Mouse (Mus musculus): ENCODE measurements around the gene Auh.

Gene Auh

GRCm38 (mm10) chr13:52875541-52876325 is 53.7 kb downstream of the Auh start:
- DNase-seq: no peak

DNA sequence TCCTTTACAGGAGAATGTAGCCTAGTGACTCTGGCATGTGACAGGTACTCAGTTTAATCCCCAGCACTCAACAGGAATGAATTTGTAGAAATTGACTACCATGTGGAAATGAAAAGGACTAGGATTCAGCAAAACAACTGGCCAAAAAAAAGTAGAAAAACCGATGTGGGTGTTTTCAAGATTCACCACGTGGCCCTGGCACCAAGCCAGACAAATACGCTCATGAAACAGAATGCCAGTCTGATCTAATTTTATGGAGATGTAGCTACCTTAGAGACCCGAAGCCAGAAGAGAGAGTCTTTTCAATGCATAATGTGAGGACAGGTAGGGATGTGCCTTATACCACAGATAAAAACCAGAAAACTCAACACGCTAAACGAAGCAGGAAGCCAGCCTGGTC is 54.4 kb downstream of the Auh start:
- no peak for DNase-seq

DNA sequence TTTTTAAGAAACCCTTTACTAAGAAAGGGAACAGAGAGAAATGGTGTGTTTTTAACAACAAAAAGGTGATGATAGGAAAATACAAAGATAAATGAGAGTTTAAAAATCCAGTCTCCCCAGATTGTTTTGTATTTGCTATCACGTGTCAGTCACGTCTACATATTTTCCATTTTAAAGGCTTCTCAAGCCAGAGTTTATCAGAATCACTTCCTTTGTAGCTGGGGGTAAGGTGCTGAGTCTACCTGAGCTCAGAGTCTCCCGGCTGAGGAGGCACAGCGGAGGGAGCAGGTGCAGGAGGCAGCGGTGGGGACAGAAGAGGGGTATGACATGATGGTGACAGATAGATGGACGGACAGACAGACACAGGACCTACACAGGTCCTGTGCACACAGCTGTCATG is 55.1 kb downstream of the Auh start:
- no peak for DNase-seq

GRCm38 (mm10) chr13:52873923-52874322 is 55.6 kb downstream of the Auh start:
- DNase-seq: no peak

DNA sequence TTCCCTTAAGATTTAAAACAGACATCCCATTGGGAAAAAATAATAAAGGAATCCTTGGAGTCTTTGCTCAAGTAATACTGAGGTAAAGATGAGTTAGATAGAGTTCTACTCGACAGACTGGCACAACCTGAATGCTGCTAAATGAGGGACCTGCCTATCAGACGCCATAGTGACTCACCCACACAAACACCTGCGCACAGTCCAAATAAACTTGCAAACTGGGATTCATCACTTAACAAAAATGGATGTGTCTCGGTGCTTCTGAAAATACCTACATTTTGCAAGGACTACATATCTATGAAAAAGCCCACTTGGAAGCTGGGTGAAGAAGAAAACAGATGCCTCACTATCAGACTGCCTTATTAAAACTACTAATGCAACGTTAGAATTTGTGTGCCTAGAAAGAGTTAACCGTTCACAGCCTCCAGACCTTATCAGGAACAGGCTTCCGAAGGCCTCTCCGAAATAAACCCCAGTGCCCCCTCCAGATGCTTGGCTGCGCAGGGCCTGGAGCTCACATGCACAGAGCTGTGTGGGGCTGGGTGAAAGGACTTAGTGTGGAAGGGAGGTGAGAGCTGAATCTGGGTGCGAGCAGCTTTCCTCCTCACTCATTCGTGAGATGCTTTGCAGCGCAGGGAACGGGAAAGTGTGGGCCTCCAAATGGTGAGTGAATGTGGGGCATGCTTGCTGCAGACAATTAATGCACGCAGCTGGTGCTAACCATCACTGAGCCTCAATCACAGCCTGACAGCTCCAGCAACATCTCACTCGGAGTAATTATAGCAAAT is 63.3 kb downstream of the Auh start:
- DNase-seq: no peak

GRCm38 (mm10) chr13:52863436-52863835 is 66.0 kb downstream of the Auh start:
- DNase-seq: no peak

GRCm38 (mm10) chr13:52860006-52860685 is 69.3 kb downstream of the Auh start:
- no peak for DNase-seq

GRCm38 (mm10) chr13:52859065-52859820 is 70.2 kb downstream of the Auh start:
- peak; percentile 44 for DNase-seq

GRCm38 (mm10) chr13:52858373-52858772 is 71.1 kb downstream of the Auh start:
- no peak for DNase-seq

GRCm38 (mm10) chr13:52857781-52858180 is 71.7 kb downstream of the Auh start:
- DNase-seq: peak; percentile 58

GRCm38 (mm10) chr13:52853536-52853935 is 75.9 kb downstream of the Auh start:
- DNase-seq: no peak

GRCm38 (mm10) chr13:52851886-52852285 is 77.6 kb downstream of the Auh start:
- DNase-seq: no peak

DNA sequence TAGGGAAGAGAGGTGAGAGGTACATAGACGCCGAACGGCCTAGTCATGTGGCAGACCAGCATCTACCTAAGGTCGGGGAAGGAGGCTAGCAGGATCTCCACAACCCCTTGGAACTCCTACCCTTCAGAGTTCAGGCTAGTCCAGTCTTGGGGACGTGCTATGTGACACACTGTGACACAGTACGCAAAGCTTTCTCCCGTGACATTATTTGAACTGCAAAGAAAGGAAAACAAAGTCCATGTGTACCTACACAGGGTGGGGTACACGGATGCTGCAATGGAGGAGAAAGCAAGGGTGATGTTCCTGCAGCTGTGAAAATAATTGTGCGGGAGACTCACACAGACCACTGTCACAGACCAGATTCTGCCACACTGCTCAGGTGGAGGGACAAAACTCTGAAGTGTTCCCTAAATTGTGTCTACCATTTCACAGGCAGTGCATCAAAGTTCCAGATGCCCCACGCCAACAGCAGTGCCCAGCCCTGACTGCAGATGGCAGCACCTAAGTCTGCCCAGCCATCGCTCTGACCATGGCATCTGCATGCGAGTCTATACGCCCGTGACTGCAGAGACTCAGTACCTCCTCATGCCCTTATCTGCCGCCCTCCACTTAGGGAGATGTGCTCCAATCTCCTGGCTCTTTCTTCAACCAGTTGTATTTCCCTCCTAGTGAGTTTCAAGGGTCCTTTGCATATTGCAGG is 79.3 kb downstream of the Auh start:
- no peak for DNase-seq

- peak; percentile 76 for DNase-seq
Measured at GRCm38 (mm10) chr13:52849394-52849801, 80.1 kb downstream of the Auh start.

DNA sequence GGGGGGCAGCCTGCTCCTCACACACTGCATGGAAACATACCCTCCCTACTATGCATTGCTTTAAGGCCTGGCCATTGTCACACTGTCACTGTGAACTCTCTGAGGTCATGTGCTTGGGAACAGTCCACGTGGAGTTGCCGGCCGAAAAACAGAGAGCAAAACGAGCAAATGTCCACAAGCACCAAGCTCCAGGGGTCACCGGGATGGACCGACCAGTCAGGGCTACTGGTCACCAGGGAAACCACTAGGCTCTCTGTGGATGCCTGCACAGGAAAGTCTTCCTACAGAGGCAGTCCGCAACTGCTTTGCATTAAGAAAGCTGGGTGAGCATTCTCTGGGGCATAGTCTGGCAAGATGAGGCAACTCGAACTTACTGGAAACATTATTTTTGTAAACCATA is 82.0 kb downstream of the Auh start:
- DNase-seq: no peak

DNA sequence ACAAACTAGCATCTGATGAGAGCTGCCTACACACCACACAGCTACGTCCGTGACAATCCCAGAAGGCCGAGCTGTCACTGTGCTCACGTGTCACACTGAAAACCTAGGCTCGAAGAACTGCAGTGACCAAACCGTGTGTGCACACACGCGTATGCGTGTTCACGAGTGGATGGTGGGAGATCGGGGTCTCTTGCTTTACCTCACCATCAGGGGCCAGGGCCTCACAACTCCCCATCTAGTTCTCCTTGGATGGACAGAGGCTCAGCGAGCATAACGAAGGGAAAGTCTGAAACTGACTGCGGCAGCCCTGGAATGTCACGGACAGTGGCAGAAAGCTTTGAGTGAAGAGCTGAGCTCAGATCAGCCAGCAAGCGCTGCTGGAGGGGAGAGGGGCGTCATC is 82.4 kb downstream of the Auh start:
- DNase-seq: no peak

- DNase-seq: no peak
Measured at GRCm38 (mm10) chr13:52845618-52846017, 83.9 kb downstream of the Auh start.

- no peak for DNase-seq
Measured at GRCm38 (mm10) chr13:52843536-52844178, 85.8 kb downstream of the Auh start.

DNA sequence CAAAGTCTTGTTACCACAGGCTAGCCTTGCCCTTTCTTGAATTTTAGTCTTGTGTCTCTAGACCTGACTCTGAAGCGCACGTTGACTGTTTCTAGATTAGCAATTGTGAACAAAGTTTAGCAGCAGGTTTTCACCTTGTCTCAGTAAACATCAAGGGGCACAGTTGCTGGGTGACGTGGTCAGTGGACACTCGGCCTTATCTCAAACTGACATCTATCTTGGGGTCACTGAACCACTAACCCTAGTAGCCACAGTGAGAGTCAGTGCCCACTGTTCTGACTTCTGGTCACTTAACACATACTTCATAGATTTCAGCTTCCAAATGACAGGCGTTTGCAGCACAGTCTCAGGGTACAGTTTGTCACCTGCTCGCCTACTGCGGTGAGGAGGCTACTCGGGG is 93.2 kb downstream of the Auh start:
- DNase-seq: no peak

DNA sequence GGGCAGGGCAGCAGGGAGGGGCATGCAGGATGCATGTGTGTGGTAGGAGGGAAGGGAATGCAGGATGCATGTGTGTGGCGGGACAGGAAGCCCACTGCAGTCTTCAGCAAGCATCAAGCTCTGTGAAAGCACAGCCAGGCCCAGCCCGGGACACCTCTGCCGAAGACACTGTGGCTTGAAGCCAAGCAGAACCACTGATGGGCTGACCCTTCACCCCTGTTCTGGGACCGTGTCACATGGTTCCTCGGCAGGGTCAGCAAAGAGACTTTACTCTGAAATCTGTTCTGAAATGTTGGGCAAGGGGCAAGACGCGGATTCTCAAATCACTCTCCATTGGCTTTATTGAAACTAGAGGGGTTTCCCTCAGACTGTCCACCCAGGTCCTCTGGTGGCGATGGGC is 94.9 kb downstream of the Auh start:
- DNase-seq: no peak

DNA sequence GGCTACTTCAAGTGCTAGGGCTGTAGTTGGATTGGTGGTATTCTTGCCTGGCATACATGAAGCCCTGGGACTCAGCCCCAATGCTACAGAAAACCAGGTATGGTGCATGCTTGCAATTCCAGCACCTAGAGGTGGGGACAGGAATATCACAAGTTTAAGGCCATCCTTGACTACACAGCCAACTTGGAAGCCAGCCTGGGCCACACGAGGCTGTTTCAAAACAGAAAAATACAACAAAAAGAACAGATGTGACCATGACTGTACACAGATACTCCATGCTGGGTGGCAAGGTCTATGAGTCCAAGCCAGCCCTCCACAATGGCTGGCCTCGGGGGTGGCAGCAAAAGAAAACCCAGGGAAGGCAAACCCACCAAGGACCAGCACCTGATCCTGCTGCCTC is 95.7 kb downstream of the Auh start:
- DNase-seq: no peak

- DNase-seq: no peak
Measured at GRCm38 (mm10) chr13:52833220-52833619, 96.3 kb downstream of the Auh start.

Measured in cerebellum, adult 11-12 months (tissue).